Comparison of ENCODE assay signal across 8 mouse cellular contexts in genomic region chr16:33583881-33584454, GRCm38 (mm10).
DNase-seq lines count a peak whose midpoint lies in the region; ATAC-seq lines count a peak whose summit lies in the region.

No protein-coding gene starts in this region.

- H3K9me3 ChIP-seq in heart, embryonic 15.5 days (replicated peaks): no peaks in the 10 kb centered on the region
- no peaks in the 10 kb centered on the region for H3K9me3 ChIP-seq in kidney, embryonic 15.5 days (replicated peaks)

- ATAC-seq in heart, embryonic 15.5 days (replicated peaks; ENCODE audit: insufficient number of reproducible peaks, insufficient read depth, low FRiP score, low read depth): peak; percentile 19
- ATAC-seq in kidney, embryonic 15.5 days (replicated peaks; ENCODE audit: low FRiP score): peak; percentile 21

- DNase-seq in CD8-positive naive resting alpha-beta T cell, adult 2 months (ENCODE audit: low read depth in 2 of 2, low spot score in 2 of 2): peak; percentile 8
- peak; percentile 41 for DNase-seq in embryo, embryonic 10.5 days (ENCODE audit: low spot score)
- peak; percentile 91 for DNase-seq in lung, postnatal 10 days
- DNase-seq in spleen, postnatal 36 days (ENCODE audit: low spot score in 2 of 2): peak; percentile 22 to 40
- no peak for DNase-seq in layer of hippocampus, adult 8-10 months (ENCODE audit: low spot score in 2 of 2)
- DNase-seq in ovary, postnatal 36 days (ENCODE audit: low spot score): no peak

- H3K27me3 ChIP-seq in heart, embryonic 15.5 days: no peaks in the 10 kb centered on the region
- H3K27me3 ChIP-seq in kidney, embryonic 15.5 days: no peaks in the 10 kb centered on the region

- WGBS in heart, embryonic 15.5 days: 10% methylated on average over 19 of the region's 19 CpGs
- WGBS in kidney, embryonic 15.5 days: 20% methylated on average over 19 of the region's 19 CpGs

- H3K27ac ChIP-seq in heart, embryonic 15.5 days: peak overlapping the region; percentile 85
- H3K27ac ChIP-seq in kidney, embryonic 15.5 days: peak overlapping the region; percentile 98

- H3K36me3 ChIP-seq in heart, embryonic 15.5 days: no peaks in the 10 kb centered on the region
- H3K36me3 ChIP-seq in kidney, embryonic 15.5 days: no peaks in the 10 kb centered on the region

- H3K9ac ChIP-seq in heart, embryonic 15.5 days: peak overlapping the region; percentile 36
- 0 out of 2 replicates have a peak overlapping the region, but pooled peaks have one; percentile 21 for H3K9ac ChIP-seq in kidney, embryonic 15.5 days

- H3K4me2 ChIP-seq in heart, embryonic 15.5 days: peak overlapping the region; percentile 62
- peak overlapping the region; percentile 56 for H3K4me2 ChIP-seq in kidney, embryonic 15.5 days

- peak overlapping the region; percentile 30 for H3K4me3 ChIP-seq in heart, embryonic 15.5 days
- peak overlapping the region; percentile 20 for H3K4me3 ChIP-seq in kidney, embryonic 15.5 days (replicated peaks)

- H3K4me1 ChIP-seq in heart, embryonic 15.5 days (replicated peaks): peaks cover 62% of the 10 kb centered on the region
- H3K4me1 ChIP-seq in kidney, embryonic 15.5 days: peaks cover 74% of the 10 kb centered on the region

Comparison
In these comparisons a context has a peak if more than half of its experiments do, and no peak if none do; other contexts are left out.
1. DNase-seq: peak in CD8-positive naive resting alpha-beta T cell, adult 2 months (2 of 2), embryo, embryonic 10.5 days (single experiment), lung, postnatal 10 days (single experiment) and spleen, postnatal 36 days (2 of 2); none in layer of hippocampus, adult 8-10 months (0 of 2) and ovary, postnatal 36 days (single experiment).